Mouse (Mus musculus) naive thymus-derived CD4-positive, alpha-beta T cell, adult 2 months (primary cell): ENCODE data around the gene Col13a1.

Source experiments
- DNase-seq: peaks from one replicate; pipeline ENCODE4 v3.0.0-alpha.2; 2011; ENCODE audit warnings: low read depth

Col13a1 gene

GRCm38 (mm10) chr10:61978866-61979340 is at the start of gene Col13a1:
Gene Col13a1, minus strand, starts transcription at chr10:61979108.
- no peak for DNase-seq

GRCm38 (mm10) chr10:62027699-62028098 is 48.8 kb upstream of the Col13a1 start:
- DNase-seq: no peak

- no peak for DNase-seq
Measured at GRCm38 (mm10) chr10:62023821-62024551, 45.1 kb upstream of the Col13a1 start.

- DNase-seq: no peak
Measured at GRCm38 (mm10) chr10:62020068-62020620, 41.2 kb upstream of the Col13a1 start.

- no peak for DNase-seq
Measured at GRCm38 (mm10) chr10:62019386-62020067, 40.6 kb upstream of the Col13a1 start.

GRCm38 (mm10) chr10:62016947-62017346 is 38.0 kb upstream of the Col13a1 start:
- DNase-seq: no peak

- no peak for DNase-seq
Measured at GRCm38 (mm10) chr10:62013190-62013589, 34.3 kb upstream of the Col13a1 start.

GRCm38 (mm10) chr10:62012371-62012770 is 33.5 kb upstream of the Col13a1 start:
- no peak for DNase-seq

- DNase-seq: no peak
Measured at GRCm38 (mm10) chr10:62009981-62010500, 31.1 kb upstream of the Col13a1 start.

- no peak for DNase-seq
Measured at GRCm38 (mm10) chr10:62007958-62008357, 29.1 kb upstream of the Col13a1 start.

GRCm38 (mm10) chr10:62006371-62006770 is 27.5 kb upstream of the Col13a1 start:
- DNase-seq: no peak

GRCm38 (mm10) chr10:62000216-62000615 is 21.3 kb upstream of the Col13a1 start:
- DNase-seq: no peak

- no peak for DNase-seq
Measured at GRCm38 (mm10) chr10:61999766-62000165, 20.9 kb upstream of the Col13a1 start.

- DNase-seq: no peak
Measured at GRCm38 (mm10) chr10:61991481-61992424, 12.8 kb upstream of the Col13a1 start.

GRCm38 (mm10) chr10:61980424-61980823 is 1.5 kb upstream of the Col13a1 start:
- peak; percentile 61 for DNase-seq

GRCm38 (mm10) chr10:61978112-61978865 is 619 bp downstream of the Col13a1 start:
- no peak for DNase-seq

GRCm38 (mm10) chr10:61977392-61978096 is 1.4 kb downstream of the Col13a1 start:
- no peak for DNase-seq

- no peak for DNase-seq
Measured at GRCm38 (mm10) chr10:61976987-61977386, 1.9 kb downstream of the Col13a1 start.

- DNase-seq: no peak
Measured at GRCm38 (mm10) chr10:61974581-61974980, 4.3 kb downstream of the Col13a1 start.

GRCm38 (mm10) chr10:61972041-61972440 is 6.9 kb downstream of the Col13a1 start:
- no peak for DNase-seq
